Mouse (Mus musculus) urinary bladder, postnatal 25 days (tissue): ENCODE measurements at regions not wholly inside any gene's neighbourhood (a gene's known extent, or its start where the extent isn't known, plus 50 kb on each side); places are given as distances from the start of the nearest gene placed in this dataset.

Experiments
- DNase-seq: peaks from one replicate; pipeline ENCODE4 v3.0.0; 2022; ENCODE audit warnings: low spot score

DNA sequence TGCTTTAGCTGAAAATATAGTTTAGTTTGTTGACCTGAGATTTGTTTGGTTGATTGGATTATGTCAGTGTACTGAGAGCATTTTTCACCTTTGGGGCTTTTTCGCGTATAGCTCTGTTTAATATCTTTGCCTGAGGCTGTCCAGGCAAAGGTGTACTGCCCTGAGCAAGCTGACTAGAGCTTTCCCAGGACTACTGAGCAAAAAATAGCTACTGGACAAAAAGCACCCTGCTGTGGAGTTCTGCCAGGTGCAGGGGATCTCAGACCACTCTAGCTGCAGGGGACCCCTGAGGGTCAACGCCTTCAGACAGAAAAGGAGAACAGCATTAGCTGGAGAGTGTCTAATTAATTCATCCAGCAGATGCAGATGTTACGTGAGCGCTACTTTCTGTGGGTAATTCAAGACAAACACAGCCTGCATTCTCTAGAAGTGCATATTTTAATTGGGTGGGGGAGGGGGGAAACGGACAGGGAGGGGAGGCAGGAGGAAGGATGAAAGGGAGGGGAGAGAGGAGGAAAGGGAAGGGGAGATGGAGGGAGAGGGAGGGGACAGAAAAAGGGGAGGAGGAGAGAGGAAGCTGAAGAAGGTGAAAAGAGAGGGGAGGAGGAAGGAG lies 61.7 kb downstream of the Thnsl1 start:
- DNase-seq, result no peak

DNA sequence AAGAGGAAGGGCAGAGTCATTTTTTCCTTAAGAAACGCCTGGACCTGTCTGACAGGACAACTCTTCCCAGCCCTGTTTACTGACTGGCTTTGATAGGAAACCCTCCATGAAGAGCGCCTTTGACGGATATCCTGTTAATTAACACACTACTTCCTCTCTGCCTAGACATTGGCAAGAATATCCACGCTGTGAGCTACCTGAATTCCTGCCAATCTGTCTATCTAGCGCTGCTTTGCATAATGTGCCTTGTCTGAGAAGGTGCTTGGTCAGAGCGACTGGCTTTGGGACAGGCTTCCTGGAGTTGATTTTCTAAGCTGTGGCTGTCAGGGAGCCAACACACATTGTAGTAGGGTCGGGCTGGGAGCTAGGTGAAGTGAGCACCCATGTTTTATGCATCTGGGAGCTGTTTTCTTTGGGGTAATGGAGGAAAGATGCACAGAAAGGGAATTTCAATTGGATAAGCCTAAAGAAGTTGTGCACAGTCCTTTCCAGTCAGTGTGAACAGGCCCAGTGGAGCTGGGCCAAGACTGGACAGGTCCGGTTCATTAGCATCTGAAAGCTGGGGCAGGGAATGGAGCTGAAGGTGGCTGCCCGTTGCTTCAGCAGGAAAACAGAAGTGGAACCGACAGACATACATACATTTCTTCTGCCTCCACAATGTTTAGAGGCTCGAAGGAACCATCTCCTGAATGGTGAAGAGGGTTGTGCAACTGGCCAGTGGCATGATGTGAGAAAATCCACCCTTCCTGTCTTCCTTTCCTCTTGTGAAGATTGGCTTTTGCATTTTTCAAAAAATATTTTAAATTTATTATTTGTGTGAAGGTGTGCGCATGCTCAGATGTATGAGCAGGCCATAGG lies 64.7 kb downstream of the Thnsl1 start:
- no peak for DNase-seq

DNA sequence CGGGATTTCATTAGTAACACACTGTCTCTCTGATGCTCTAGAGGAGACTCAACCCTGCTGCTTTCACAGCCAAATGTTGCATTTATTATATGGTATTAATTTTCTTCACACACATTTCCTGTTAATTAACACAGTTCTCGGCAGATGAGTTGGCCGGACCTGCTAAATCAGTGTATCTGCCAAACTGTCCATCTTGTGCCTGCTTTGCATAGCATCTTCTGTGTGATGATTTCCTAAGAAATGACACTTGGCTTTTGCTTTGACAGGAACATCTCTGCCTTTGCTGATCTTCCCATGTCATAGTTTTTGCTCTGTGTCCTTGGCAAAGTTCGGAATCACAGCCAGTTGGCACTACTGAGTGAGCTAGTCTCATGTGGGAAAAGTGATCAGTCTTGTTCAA lies 67.9 kb downstream of the Thnsl1 start:
- DNase-seq, result no peak

DNA sequence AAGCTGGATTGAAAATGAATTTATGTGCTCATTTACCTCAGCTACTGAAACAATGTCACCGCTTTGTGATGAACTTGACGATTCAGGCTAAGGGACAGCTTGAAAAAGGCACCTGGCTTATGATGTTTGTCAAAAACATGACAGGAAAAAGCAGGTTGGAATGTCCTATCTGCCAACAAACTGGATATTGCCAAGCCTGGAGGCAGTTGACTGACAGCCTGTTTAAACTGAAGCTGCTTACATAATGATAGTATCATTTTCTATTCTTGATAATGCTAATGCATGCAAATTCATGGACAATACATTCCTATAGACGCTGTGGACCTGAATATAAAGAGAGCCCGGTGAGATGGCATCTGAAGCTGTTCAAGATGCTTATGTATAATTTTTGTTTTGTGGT lies 69.8 kb downstream of the Thnsl1 start:
- no peak for DNase-seq

DNA sequence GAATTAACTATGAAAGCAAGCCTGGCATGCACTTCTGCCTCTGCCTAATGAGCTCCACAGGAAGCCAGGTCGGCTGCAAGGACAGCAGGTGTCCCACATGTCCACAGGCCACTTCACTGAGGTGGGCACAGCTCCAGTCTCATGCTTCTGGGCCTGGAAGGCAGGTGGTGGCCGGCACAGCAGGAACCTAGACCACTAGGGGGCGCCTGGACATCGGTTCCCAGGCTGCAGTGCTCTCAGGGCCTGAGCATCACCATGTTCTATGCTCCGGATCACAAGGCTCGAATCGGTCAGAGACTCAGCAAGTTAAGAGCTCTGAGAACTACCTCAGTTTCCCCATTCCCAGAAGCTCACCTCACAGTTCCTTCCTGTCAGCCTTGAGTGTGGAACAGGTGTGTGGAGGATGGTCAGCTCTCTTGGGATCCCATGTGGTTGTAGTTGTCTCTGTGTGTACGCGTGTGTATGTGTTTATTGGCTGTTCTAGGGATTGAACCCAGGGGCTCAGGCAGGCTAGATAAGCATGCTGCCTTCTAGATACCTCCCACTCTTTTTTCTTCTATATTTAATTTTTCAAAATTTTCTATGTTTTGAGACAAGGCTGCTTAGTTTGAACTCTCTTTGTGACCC lies 75.4 kb downstream of the Thnsl1 start:
- DNase-seq, result peak; percentile 72

DNA sequence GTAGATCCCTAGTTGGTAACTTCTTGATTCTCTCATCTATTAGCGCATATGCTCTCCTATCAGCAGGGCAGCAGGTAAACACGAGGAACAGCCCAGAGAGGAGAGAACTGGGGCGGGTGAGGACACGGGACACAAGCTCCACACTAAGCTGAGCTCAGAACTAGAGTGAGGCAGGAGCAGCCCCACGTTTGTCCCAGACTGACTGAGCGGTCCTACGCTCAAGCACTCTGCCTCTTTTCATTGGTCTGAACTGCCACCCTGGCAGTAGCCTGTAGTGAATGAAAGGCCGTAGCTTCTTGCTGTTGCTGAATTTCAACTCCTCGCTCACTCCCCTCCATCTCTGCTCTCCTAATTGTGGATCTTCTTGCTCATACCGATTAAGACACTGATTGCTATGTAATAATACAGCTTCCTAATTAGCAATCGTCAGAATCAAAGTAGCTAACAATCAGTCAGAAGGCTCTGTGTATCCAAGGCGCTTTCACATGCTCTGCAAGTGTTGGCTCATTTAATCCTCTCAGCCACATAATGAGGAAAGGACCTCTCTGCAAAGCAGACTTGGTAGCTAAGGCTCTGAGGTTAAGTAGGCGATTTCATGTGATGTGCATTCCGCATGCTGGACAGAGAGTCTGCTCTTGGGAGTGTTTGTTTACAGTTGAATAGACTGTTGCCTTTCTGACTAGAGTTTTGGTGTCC lies 77.1 kb downstream of the Thnsl1 start:
- no peak for DNase-seq

DNA sequence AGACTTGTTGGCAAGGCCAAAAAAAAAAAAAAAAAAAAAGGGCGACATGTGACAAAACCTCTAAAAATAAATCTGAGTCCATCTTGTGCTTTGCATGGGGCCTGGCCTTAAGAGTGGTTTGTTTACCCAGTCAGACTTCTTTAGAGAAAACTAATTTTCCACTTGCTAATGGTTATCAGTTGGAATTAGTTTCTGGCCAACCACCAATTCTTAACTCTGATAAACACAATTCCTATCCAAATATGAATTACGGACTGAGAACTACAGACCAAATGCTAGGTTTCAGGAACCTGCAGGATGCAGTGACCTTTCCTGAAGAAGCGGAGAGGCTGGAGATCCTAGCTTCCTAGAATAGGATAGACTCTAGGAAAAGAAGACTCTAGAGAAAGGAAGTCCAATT lies 79.4 kb downstream of the Thnsl1 start:
- DNase-seq, result no peak

GRCm38 (mm10) chr2:21287786-21288185 lies 79.6 kb upstream of the Gpr158 start:
- DNase-seq, result no peak

DNA sequence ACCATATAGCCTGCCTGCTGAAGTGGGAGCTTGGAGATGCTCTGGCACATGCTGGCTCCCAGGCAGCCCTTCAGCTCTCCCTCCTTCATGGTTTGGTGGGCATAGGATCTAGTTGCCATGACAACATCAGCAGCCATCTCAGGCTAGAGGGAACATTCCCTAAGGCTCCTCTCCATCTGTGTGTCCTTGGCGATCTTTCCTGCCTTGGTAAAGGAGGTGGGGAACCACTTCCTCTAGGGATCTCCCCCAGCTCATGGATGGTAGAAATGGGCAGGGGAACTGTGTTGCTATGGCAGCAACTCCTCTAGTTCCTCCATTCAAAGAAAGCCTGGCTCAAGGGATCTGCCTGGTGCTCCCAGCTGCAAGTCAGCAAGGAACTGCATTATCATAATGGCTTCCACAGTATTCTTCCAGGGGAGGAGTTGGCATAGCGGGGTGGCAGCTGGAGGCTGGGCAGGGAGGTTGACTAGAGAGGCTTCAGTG lies 74.6 kb upstream of the Gpr158 start:
- DNase-seq, result no peak

DNA sequence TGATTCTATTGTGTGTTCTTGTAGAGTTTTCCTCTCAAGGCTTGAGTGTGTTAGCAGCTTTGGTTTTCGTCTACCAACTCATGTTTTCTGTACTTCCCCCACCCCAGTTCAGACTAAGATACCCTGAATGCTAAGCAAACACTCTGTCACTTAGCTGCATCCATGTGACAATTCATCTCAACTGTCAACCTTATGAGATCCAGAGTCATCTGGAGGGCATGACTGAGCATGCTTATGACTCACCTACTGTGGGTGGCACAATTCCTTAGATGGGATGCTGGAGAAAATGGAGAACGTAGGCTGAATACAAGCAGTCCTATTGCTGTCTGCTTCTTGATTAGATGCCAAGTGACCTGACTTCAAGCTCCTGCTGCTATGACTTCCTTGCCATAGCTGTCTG lies 73.3 kb upstream of the Gpr158 start:
- no peak for DNase-seq

- no peak for DNase-seq
These were observed 67.7 kb upstream of the Gpr158 start for GRCm38 (mm10) chr2:21299681-21300080.
